Mouse (Mus musculus) intestine, embryonic 16.5 days (tissue): ENCODE results near the gene Rps21. TPM values are rescaled to one million over a fixed set of nuclear protein-coding genes. Genes with fewer than 3 reads are reported as not detected.
A peak's percentile ranks its signal among the peaks of the same experiment; 100 is the strongest.

Experiments used
- ATAC-seq: fragments of 200-750 bp; cut with Nextera tagmentation; 2 replicates; pipeline ENCODE4 v1.8.0; 2017; ENCODE audit warnings: moderate TSS enrichment, moderate library complexity
- H3K27ac ChIP-seq: fragments of 300-500 bp; sonication (generic); 2 replicates; pipeline ENCODE4 v1.5.1; 2014; ENCODE audit warnings: mild to moderate bottlenecking, low read length
- H3K27me3 ChIP-seq: fragments of 300-500 bp; sonication (generic); replicated peaks from 2 replicates; pipeline ENCODE4 v1.6.1; 2014; ENCODE audit warnings: low read length, control low read depth, mixed read lengths; ENCODE audit not compliant: control insufficient read depth, insufficient read depth
- H3K36me3 ChIP-seq: fragments of 300-500 bp; sonication (generic); 2 replicates; pipeline ENCODE4 v1.6.1; 2014; ENCODE audit warnings: low read length, control low read depth; ENCODE audit not compliant: control insufficient read depth, insufficient read depth
- H3K4me1 ChIP-seq: fragments of 300-500 bp; sonication (generic); 2 replicates; pipeline ENCODE4 v1.6.1; 2014; ENCODE audit warnings: low read length, control low read depth, mixed read lengths; ENCODE audit not compliant: control insufficient read depth, insufficient read depth
- H3K4me2 ChIP-seq: fragments of 300-500 bp; sonication (generic); 2 replicates; pipeline ENCODE4 v1.6.1; 2014; ENCODE audit warnings: low read depth, low read length, control low read depth
- H3K4me3 ChIP-seq: fragments of 300-500 bp; sonication (generic); 2 replicates; pipeline ENCODE4 v1.5.1; 2014; ENCODE audit warnings: mild to moderate bottlenecking, low read length
- H3K9ac ChIP-seq: fragments of 300-500 bp; sonication (generic); 2 replicates; pipeline ENCODE4 v1.6.1; 2014; ENCODE audit warnings: low read depth, low read length
- H3K9me3 ChIP-seq: fragments of 300-500 bp; sonication (generic); 2 replicates; pipeline ENCODE4 v1.6.1; 2016; ENCODE audit warnings: low read length, control low read depth; ENCODE audit not compliant: control insufficient read depth
- WGBS: fragments of 180-500 bp; shearing (Covaris S2); extraction: QIAGEN DNeasy Blood & Tissue Kit; methylation state at CpG from one replicate; pipeline ENCODE4 v1.1.7; 2014; 5-methylcytosine and 5-hydroxymethylcytosine counted together
- polyA plus RNA-seq: library from polyadenylated mRNA; unstranded; fragments of >200 nt; fragmentation: Nextera tagmentation; extraction: Ambion mirVana; gene quantifications from 2 replicates; pipeline ENCODE4 v1.2.1, GENCODE M21; 2015

The Rps21 gene
- polyA plus RNA-seq = 471 and 487 TPM in 2 replicates

DNA sequence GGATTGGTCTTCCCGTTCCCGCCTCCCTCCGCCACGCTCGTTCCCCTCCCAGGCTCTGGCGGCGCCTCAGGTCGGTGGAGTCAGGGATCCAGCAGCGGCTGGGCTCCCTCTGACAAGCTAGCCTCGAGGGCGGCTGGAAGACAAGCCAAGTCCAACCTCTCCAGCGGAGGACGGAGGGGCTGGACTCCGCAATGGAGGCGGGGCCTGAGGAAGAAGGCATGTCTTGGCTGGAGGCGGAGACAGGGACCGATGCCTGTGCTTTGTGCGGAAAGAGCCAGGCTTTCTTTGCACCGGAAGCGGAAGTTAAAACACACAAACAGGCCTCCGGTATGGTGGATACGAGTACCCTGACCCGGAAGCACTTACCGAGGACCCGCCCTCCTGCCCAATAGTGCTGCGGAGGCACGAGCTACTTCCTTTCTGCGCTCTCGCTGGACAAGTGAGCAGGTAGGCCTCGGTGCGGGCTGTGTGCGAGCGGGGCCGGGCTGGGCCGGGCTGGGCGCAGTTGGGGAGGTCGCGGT is at the start of gene Rps21:
TSS of gene Rps21 (plus strand) at position 377 of the 521 bp plus-strand sequence.
- H3K9me3 ChIP-seq = no peaks in the 10 kb centered on the region
- H3K4me1 ChIP-seq = peaks cover 14% of the 10 kb centered on the region
- ATAC-seq = peak; percentile 97
- peak within 1 kb of the TSS; percentile 86 for H3K9ac ChIP-seq
- WGBS = under 1% methylated on average over 38 of the region's 38 CpGs
- H3K27ac ChIP-seq = peak within 1 kb of the TSS; percentile 97
- H3K27me3 ChIP-seq = no peaks in the 10 kb centered on the region
- H3K4me2 ChIP-seq = peak within 1 kb of the TSS; percentile 92
- H3K36me3 ChIP-seq = 0 out of 2 replicates have a peak, but pooled peaks cover 9% of the 10 kb centered on the region
- peak within 1 kb of the TSS; percentile 71 for H3K4me3 ChIP-seq

DNA sequence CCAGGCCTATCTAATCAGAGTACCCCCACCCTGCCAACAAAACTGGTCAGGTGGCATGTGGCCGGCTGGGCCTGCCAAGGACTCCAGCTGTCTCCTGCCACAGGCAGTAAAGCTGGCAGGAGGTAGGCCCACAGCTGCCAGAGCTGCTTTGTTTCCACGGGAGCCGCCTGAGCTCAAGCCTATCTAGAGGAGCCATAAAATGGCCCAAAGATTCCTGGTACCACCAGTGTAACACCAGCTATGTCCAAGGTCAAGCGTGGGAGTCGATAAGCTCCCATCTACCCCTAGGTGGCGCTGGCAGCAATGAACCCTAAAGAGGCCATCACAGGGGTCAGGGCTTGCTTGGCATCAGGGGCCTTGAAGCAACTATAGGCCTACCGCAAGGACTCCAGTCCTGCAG is 49.3 kb upstream of the Rps21 start:
- peak; percentile 62 for ATAC-seq
- no peak overlapping the region for H3K27ac ChIP-seq
- 59% methylated on average over 7 of the region's 7 CpGs for WGBS

GRCm38 (mm10) chr2:180208976-180209375 is 48.2 kb upstream of the Rps21 start:
- Histone ChIP-seq H3K9me3 (peaks cover 3% of the 10 kb centered on the region; the same call in 1 of the 2 replicates), H3K4me3 (no peak overlapping the region), H3K4me1 (peaks cover 3% of the 10 kb centered on the region; the same call in 1 of the 2 replicates), H3K36me3 (no peaks in the 10 kb centered on the region), H3K9ac (no peak overlapping the region), H3K4me2 (no peak overlapping the region), H3K27me3 (no peaks in the 10 kb centered on the region), H3K27ac (no peak overlapping the region)
- no peak for ATAC-seq
- 82% methylated on average over 1 of the region's 1 CpGs for WGBS

More for the DNA sequence above, 49.3 kb upstream of the Rps21 start:
- Histone ChIP-seq H3K9me3 (peaks cover 3% of the 10 kb centered on the region; the same call in 1 of the 2 replicates), H3K4me3 (no peak overlapping the region), H3K36me3 (no peaks in the 10 kb centered on the region), H3K9ac (0 out of 2 replicates have a peak overlapping the region, but pooled peaks have one; percentile 4), H3K27me3 (no peaks in the 10 kb centered on the region), H3K4me2 (no peak overlapping the region), H3K4me1 (no peaks in the 10 kb centered on the region)

GRCm38 (mm10) chr2:180212255-180212654 is 44.9 kb upstream of the Rps21 start:
- Histone ChIP-seq H3K4me1 (peaks cover 26% of the 10 kb centered on the region), H3K27ac (no peak overlapping the region), H3K36me3 (no peaks in the 10 kb centered on the region), H3K27me3 (no peaks in the 10 kb centered on the region), H3K4me2 (no peak overlapping the region), H3K9me3 (peaks cover 3% of the 10 kb centered on the region; the same call in 1 of the 2 replicates), H3K4me3 (no peak overlapping the region), H3K9ac (no peak overlapping the region)
- ATAC-seq = no peak
- WGBS = 89% methylated on average over 3 of the region's 3 CpGs

DNA sequence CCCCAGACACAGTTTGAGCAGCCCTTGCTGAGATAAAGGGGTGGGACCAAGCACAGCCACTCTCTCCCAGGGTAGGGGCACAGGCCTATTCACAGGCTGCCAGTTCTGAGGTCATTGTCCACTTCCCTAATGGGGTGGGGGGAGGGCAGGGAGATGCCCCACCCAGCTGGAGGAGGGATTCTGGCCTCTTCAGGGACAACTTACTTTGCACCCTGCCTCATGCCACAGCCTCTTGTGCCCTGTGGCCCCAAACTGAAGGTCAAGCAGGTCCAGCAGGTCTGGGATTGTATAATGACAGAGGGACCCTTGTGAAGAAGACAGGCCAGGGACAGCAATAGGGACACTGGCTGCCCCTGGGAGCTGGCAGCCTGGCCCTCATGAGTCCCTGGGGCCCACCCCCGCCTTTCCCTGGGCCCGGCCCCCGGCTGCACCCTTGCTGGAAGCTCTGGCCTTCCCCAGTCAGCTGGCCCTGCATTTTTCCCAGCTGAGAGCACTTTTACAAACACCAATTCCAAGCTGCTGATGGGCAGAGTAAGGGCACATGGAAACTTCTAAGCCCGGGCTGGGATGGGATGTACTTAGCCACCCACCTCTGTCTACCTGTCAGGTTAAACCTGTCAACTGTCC is 42.7 kb upstream of the Rps21 start:
- peak overlapping the region; percentile 64 for H3K27ac ChIP-seq
- 41% methylated on average over 4 of the region's 4 CpGs for WGBS
- H3K9ac ChIP-seq = peak overlapping the region; percentile 61
- peaks cover 3% of the 10 kb centered on the region; the same call in 1 of the 2 replicates for H3K9me3 ChIP-seq
- ATAC-seq = peak; percentile 66
- 0 out of 2 replicates have a peak overlapping the region, but pooled peaks have one; percentile 3 for H3K4me2 ChIP-seq
- no peaks in the 10 kb centered on the region for H3K27me3 ChIP-seq
- peaks cover 47% of the 10 kb centered on the region for H3K4me1 ChIP-seq
- H3K36me3 ChIP-seq = no peaks in the 10 kb centered on the region
- H3K4me3 ChIP-seq = no peak overlapping the region

DNA sequence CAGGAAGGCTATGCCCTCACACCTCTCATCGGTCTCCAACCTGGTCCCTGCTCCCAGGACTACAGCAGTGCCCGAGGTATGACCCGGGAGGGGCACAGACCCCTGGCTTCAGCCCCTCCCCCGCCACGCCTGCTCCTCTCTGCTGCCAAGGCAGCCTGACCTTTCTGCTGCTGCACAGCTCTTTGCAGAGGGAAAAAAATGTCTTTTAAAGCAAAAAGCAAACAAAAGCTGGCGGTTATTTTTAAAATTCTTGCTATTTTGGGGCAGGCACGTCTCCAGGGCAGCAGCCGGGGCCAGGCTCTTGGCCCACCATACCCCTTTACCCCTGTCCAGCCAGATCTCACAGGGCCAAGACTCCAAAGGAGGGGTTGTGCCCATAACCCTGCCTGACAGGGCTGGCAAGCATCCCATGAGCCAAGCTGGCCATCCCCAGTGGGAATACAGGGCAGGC is 42.1 kb upstream of the Rps21 start:
- Histone ChIP-seq H3K27me3 (no peaks in the 10 kb centered on the region), H3K4me1 (peaks cover 52% of the 10 kb centered on the region), H3K36me3 (no peaks in the 10 kb centered on the region), H3K9me3 (peaks cover 3% of the 10 kb centered on the region; the same call in 1 of the 2 replicates), H3K9ac (peak overlapping the region; percentile 61), H3K4me3 (no peak overlapping the region), H3K27ac (peak overlapping the region; percentile 64), H3K4me2 (0 out of 2 replicates have a peak overlapping the region, but pooled peaks have one; percentile 3)
- WGBS = 33% methylated on average over 8 of the region's 8 CpGs
- no peak for ATAC-seq

- H3K36me3 ChIP-seq = no peaks in the 10 kb centered on the region
- no peak overlapping the region for H3K4me2 ChIP-seq
- peaks cover 57% of the 10 kb centered on the region for H3K4me1 ChIP-seq
- peak overlapping the region; percentile 64 for H3K27ac ChIP-seq
- 52% methylated on average over 6 of the region's 6 CpGs for WGBS
- H3K4me3 ChIP-seq = no peak overlapping the region
- ATAC-seq = peak; percentile 55
- peak overlapping the region; percentile 61; the same call in 1 of the 2 replicates for H3K9ac ChIP-seq
- peaks cover 3% of the 10 kb centered on the region; the same call in 1 of the 2 replicates for H3K9me3 ChIP-seq
- H3K27me3 ChIP-seq = no peaks in the 10 kb centered on the region
Observed at GRCm38 (mm10) chr2:180215951-180216350, 41.2 kb upstream of the Rps21 start.

DNA sequence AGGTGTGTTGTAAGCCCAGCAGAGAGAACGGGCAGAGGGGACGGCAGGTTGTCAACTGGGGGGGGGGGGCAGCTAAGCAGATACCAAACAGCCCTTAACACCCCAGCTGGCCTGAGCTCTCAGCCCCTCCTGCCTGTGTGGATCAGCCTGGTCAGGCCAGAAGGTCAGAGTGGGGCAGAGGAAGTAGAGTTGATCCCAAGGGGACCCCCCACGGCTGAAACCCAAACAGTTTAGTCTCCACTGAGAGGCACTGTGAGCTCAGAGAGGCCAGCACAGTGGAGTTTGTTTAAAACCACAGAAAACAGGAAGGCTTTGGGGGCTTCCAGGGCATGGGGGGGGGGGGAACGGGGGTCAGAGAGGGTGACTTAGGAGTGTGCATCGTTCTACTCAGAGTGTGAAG is 40.3 kb upstream of the Rps21 start:
- H3K4me1 ChIP-seq = peaks cover 65% of the 10 kb centered on the region
- peaks cover 3% of the 10 kb centered on the region; the same call in 1 of the 2 replicates for H3K9me3 ChIP-seq
- no peaks in the 10 kb centered on the region for H3K27me3 ChIP-seq
- no peak overlapping the region for H3K4me2 ChIP-seq
- 37% methylated on average over 5 of the region's 5 CpGs for WGBS
- H3K36me3 ChIP-seq = no peaks in the 10 kb centered on the region
- no peak overlapping the region for H3K27ac ChIP-seq
- H3K9ac ChIP-seq = no peak overlapping the region
- no peak for ATAC-seq
- no peak overlapping the region for H3K4me3 ChIP-seq

DNA sequence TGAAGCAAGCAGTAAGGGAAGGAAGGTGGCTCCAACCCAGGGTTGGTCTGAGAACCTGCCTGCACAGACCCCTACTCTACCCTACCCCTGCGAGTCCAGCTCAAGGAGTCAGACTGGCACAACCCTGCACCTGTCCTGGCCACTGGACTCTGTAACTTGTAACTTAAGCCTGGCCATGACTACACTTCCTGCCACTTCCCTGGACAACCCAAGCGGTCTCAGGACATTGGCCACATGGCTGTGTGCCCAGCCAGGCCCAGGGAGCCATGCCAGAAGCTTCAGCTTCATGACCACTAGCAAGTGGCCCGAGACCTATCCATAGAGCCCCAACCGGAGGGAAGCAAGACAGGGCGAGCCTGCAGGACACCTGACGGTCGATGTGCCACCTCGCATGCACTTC is 39.6 kb upstream of the Rps21 start:
- no peak for ATAC-seq
- H3K4me2 ChIP-seq = no peak overlapping the region
- 88% methylated on average over 8 of the region's 8 CpGs for WGBS
- no peaks in the 10 kb centered on the region for H3K36me3 ChIP-seq
- H3K9me3 ChIP-seq = no peaks in the 10 kb centered on the region
- no peak overlapping the region; the same call in 1 of the 2 replicates for H3K27ac ChIP-seq
- H3K27me3 ChIP-seq = no peaks in the 10 kb centered on the region
- no peak overlapping the region for H3K4me3 ChIP-seq
- peaks cover 72% of the 10 kb centered on the region for H3K4me1 ChIP-seq
- H3K9ac ChIP-seq = no peak overlapping the region
